Mouse (Mus musculus) small intestine, adult 2 months (tissue): ENCODE data around the gene Rpl12.

Experiments used
- CTCF ChIP-seq: fragments of 200-500 bp; IDR thresholded peaks from 2 replicates; pipeline ENCODE4 v1.5.1; 2012; ENCODE audit warnings: low read depth, mild to moderate bottlenecking, control low read depth, inconsistent platforms, low read length, moderate library complexity, mixed read lengths; ENCODE audit not compliant: insufficient replicate concordance, insufficient read length; ENCODE audit errors: extremely low read depth
- POLR2A ChIP-seq: fragments of 200-500 bp; IDR thresholded peaks from 2 replicates; pipeline ENCODE4 v1.6.1; 2012; ENCODE audit warnings: low read depth, mild to moderate bottlenecking, control low read depth, inconsistent platforms, low read length, moderate library complexity

DNA sequence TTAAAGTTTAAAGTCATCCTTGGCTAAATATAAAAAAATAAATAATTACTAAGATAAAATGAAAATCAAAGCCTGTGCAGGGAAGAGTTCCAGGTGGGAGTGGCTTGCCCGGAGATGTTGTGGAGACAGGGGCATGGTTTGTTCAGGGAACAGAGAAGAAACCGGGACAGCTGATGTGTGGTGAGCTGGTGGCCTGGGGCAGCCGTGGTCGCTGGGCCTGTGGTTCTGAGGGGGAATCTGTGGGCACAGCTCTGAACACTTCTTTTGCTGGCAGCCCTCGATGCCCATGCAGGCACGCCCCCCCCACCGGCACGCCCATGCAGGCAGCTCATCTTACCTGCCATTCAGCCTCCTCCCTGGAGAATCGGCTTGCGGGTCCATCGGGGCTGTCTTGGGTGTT, 13.9 kb upstream of the Rpl12 start:
- TF ChIP-seq POLR2A (no peak), CTCF (no peak)
